Mouse (Mus musculus): ENCODE measurements around the gene Fyb2.

DNA sequence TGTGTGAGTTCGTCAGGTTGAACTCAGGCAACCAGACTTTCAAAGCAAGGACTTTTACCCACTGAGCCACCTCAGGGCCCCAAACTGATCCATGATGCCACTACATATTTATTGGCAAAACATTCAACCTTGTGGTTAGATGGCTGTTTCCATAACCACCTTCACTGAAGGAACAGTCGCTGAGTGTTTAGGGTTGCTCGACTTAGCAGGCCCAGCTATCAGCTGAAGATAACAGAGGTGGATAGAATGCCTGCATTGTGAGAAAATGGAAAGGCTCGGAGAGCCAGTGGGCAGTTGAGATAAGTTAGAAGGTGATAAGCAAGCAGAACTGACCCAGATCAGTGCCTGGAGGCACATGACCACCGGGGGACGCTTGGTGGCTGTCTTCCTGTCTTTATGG, 26.3 kb downstream of the Fyb2 start:
- TF ChIP-seq GATA1 (IDR thresholded peaks at IDR 0.05; ENCODE audit: low read length) (no peak), TAL1 (IDR thresholded peaks at IDR 0.05; ENCODE audit: low read length) (no peak)
